Mouse (Mus musculus) stomach, postnatal 0 days (tissue): ENCODE measurements at regions not wholly inside any gene's neighbourhood (a gene's known extent, or its start where the extent isn't known, plus 50 kb on each side); places are given as distances from the start of the nearest gene placed in this dataset.

Experiments used
- CTCF ChIP-seq: IDR thresholded peaks from 2 replicates; pipeline ENCODE4 v1.5.1; 2016; ENCODE audit warnings: antibody characterized with exemption, low read depth, mild to moderate bottlenecking, moderate library complexity
- EP300 ChIP-seq: optimal IDR thresholded peaks from 2 replicates; pipeline ENCODE3; 2016; ENCODE audit warnings: antibody characterized with exemption

DNA sequence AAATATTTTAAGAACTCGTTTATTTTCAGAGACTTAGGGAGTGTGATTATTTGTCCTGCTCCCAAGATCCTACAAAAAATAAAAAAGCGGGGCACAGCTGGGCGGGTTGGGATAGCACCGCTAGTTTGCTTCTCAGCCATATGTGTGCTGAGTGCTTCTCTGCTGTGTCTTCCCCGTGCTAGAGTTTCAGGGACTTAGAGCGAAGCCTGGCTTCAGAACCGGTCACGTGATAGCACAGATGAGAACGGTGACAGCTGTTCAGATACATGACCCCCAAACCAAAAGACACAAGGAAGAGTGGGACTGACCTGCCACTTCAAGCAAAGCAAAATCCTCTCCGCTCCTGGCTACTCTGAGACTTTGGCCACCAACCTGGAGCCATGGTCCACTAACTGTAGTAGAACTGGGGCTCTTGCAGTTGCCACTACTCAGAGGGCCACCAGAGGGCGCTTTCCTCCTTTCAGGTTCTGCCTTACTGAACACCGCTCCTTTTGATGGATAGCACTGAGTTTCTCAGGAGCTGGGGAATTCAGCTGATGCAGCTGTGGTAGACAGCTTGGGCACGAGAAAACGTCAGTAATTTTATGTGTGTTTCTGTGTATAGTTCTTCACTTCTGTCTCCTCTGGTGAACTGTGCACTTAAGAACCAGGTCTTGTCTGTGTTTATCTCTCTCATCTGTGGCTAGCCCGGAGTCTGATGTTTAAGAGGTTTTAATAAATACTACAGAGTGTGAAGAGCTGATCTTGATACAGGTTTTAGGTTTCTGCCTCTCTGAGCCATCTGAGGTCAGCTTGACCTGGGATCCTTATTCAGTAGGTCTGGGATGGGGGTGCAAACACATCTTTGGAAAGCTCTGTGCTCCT lies 99.4 kb upstream of the Pgrmc2 start:
- TF ChIP-seq CTCF (peak; percentile 96), EP300 (no peak)
